ENCODE assay signal across 8 mouse cellular contexts in the genomic region with DNA sequence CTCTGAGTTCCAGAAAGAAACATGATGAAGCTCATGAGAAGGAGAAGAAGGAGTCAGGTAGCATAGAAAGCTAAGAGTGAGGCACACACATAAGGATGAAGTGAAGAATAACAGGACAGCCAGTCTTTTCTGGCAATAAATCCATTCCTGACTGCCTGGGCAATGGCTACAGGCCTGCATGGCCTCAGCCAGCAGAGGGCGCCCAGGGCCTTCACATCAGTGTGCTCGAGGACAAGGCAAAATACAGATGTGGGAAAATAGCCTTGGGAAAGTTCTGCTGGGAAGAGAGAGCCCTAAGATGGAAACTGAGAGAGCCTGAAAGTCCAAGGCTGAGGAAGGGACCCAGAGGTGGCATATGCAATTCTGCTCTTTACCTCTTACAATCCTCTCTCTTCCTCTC. TPM values are rescaled to one million over a fixed set of nuclear protein-coding genes. Genes with fewer than 3 reads are reported as not detected.
DNase-seq lines count a peak whose midpoint lies in the region; ATAC-seq lines count a peak whose summit lies in the region.

No protein-coding gene starts in this region.

- no peak overlapping the region for H3K4me2 ChIP-seq in heart, embryonic 11.5 days
- no peak overlapping the region for H3K4me2 ChIP-seq in midbrain, embryonic 14.5 days (ENCODE audit: low read length)
- H3K4me2 ChIP-seq in stomach, embryonic 16.5 days (ENCODE audit: low read depth, low read length), result no peak overlapping the region

- 0 out of 2 replicates have a peak, but pooled peaks cover 4% of the 10 kb centered on the region for H3K4me1 ChIP-seq in heart, embryonic 11.5 days (ENCODE audit: control insufficient read depth, insufficient read depth, low read length)
- no peaks in the 10 kb centered on the region for H3K4me1 ChIP-seq in midbrain, embryonic 14.5 days (ENCODE audit: control insufficient read depth, insufficient read depth, low read length)
- no peaks in the 10 kb centered on the region for H3K4me1 ChIP-seq in stomach, embryonic 16.5 days (ENCODE audit: control insufficient read depth, insufficient read depth, low read length)

- no peaks in the 10 kb centered on the region for H3K27me3 ChIP-seq in heart, embryonic 11.5 days (ENCODE audit: control insufficient read depth, insufficient read depth, low read length)
- no peaks in the 10 kb centered on the region for H3K27me3 ChIP-seq in midbrain, embryonic 14.5 days (ENCODE audit: control insufficient read depth, insufficient read depth, low read length)
- H3K27me3 ChIP-seq in stomach, embryonic 16.5 days (ENCODE audit: control insufficient read depth, insufficient read depth, low read length), result no peaks in the 10 kb centered on the region

- H3K4me3 ChIP-seq in heart, embryonic 11.5 days (ENCODE audit: low read depth, low read length), result no peak overlapping the region
- no peak overlapping the region for H3K4me3 ChIP-seq in midbrain, embryonic 14.5 days (replicated peaks; ENCODE audit: low read depth, low read length)
- no peak overlapping the region for H3K4me3 ChIP-seq in stomach, embryonic 16.5 days (replicated peaks; ENCODE audit: low read length)

- H3K9me3 ChIP-seq in heart, embryonic 11.5 days (replicated peaks; ENCODE audit: control insufficient read depth, low read length), result no peaks in the 10 kb centered on the region
- no peaks in the 10 kb centered on the region for H3K9me3 ChIP-seq in midbrain, embryonic 14.5 days (ENCODE audit: control insufficient read depth, low read length)
- H3K9me3 ChIP-seq in stomach, embryonic 16.5 days (replicated peaks; ENCODE audit: control insufficient read depth, low read length), result no peaks in the 10 kb centered on the region

- DNase-seq in heart, adult 11 months, result peak; percentile 87
- DNase-seq in embryo, embryonic 11 days, result peak; percentile 91
- peak; percentile 44 to 69 for DNase-seq in gastrocnemius, postnatal 36 days
- peak; percentile 71 for DNase-seq in kidney, adult 18-20 months
- DNase-seq in left cerebral cortex, postnatal 25 days (ENCODE audit: low spot score in 2 of 2), result peak; percentile 86
- peak; percentile 96 for DNase-seq in midbrain, embryonic 14.5 days

- H3K27ac ChIP-seq in heart, embryonic 11.5 days (ENCODE audit: low read depth, low read length), result no peak overlapping the region
- H3K27ac ChIP-seq in midbrain, embryonic 14.5 days (replicated peaks; ENCODE audit: low read depth, low read length), result no peak overlapping the region
- H3K27ac ChIP-seq in stomach, embryonic 16.5 days (ENCODE audit: low read length), result no peak overlapping the region

- intact Hi-C loops in gastrocnemius, postnatal 36 days (cut with DNase I), result loop anchor here (5.0 kb wide), 1 partner anchor 138 kb away; no protein-coding TSS in a partner anchor
- intact Hi-C loops in left cerebral cortex, postnatal 25 days (cut with DNase I), result loop anchor here (2.0 to 5.0 kb wide), 3 partner anchors 113 to 798 kb away; no protein-coding TSS in a partner anchor

- H3K36me3 ChIP-seq in heart, embryonic 11.5 days (ENCODE audit: control insufficient read depth, insufficient read depth, low read length), result no peaks in the 10 kb centered on the region
- H3K36me3 ChIP-seq in midbrain, embryonic 14.5 days (ENCODE audit: control insufficient read depth, insufficient read depth, low read length), result no peaks in the 10 kb centered on the region
- H3K36me3 ChIP-seq in stomach, embryonic 16.5 days (ENCODE audit: control insufficient read depth, insufficient read depth, low read length), result no peaks in the 10 kb centered on the region

- 0% methylated on average over 2 of the region's 2 CpGs for WGBS in heart, embryonic 11.5 days (ENCODE audit: insufficient replicate concordance)
- 0% methylated on average over 2 of the region's 2 CpGs for WGBS in midbrain, embryonic 14.5 days
- WGBS in stomach, embryonic 16.5 days, result 3% methylated on average over 2 of the region's 2 CpGs

- H3K9ac ChIP-seq in heart, embryonic 11.5 days (ENCODE audit: low read depth, low read length), result no peak overlapping the region
- no peak overlapping the region for H3K9ac ChIP-seq in midbrain, embryonic 14.5 days (replicated peaks; ENCODE audit: low read length)
- H3K9ac ChIP-seq in stomach, embryonic 16.5 days (ENCODE audit: low read length), result no peak overlapping the region

- no peak; the same call in 1 of the 2 replicates for ATAC-seq in heart, embryonic 11.5 days (replicated peaks; ENCODE audit: insufficient number of reproducible peaks, low FRiP score, low TSS enrichment)
- ATAC-seq in midbrain, embryonic 14.5 days (ENCODE audit: low FRiP score, low TSS enrichment), result peak; percentile 81
- ATAC-seq in stomach, embryonic 16.5 days (ENCODE audit: insufficient read depth, low FRiP score), result peak; percentile 80

RNA-seq across cellular contexts. Expression of a gene that starts 49.9 kb away (rescaled TPM):
- 35.7 and 37.0 TPM in 2 replicates for polyA plus RNA-seq in heart, embryonic 11.5 days (2014; fragmentation: Nextera tagmentation; extraction: Ambion mirVana)
- 10 to 100 TPM in 1 of 2 experiments, 1 to 10 TPM in 1; 8.6 to 10.1 TPM for total RNA-seq in gastrocnemius, postnatal 36 days (2021)
- 100 to 1,000 TPM; 225 to 238 TPM for total RNA-seq in left cerebral cortex, postnatal 25 days (2021)
- 159 and 186 TPM in 2 replicates for polyA plus RNA-seq in midbrain, embryonic 14.5 days (2014; fragmentation: Nextera tagmentation; extraction: Ambion mirVana)
- polyA plus RNA-seq in stomach, embryonic 16.5 days (2015; fragmentation: Nextera tagmentation; extraction: Ambion mirVana), result 41.2 TPM in 2 replicates
